Mouse (Mus musculus): ENCODE results near the gene Lekr1. TPM values are rescaled to one million over a fixed set of nuclear protein-coding genes. Genes with fewer than 3 reads are reported as not detected.
A peak's percentile ranks its signal among the peaks of the same experiment; 100 is the strongest.

Gene Lekr1
- total RNA-seq (2021): under 1 TPM; 0.38 to 0.92 TPM
- long read RNA-seq, experiment 1: 0 reads
- long read RNA-seq, experiment 2, partial matches to known transcripts: 0 of 1 reads
- long read RNA-seq, experiment 2, other reads (novel, unspliced or antisense): 0 of 1 reads

GRCm38 (mm10) chr3:65665977-65666766 lies at the start of gene Lekr1:
TSS of gene Lekr1 (plus strand) at chr3:65666228.
- peak; percentile 86 for DNase-seq
- intact Hi-C loops (cut with DNase I; ENCODE audit: low total_unique reads): no loop called here

GRCm38 (mm10) chr3:65617507-65617906 lies 48.5 kb upstream of the Lekr1 start:
- no peak for DNase-seq
- intact Hi-C loops (cut with DNase I; ENCODE audit: low total_unique reads): no loop called here

- intact Hi-C loops (cut with DNase I; ENCODE audit: low total_unique reads): no loop called here
- no peak for DNase-seq
Measured at GRCm38 (mm10) chr3:65619340-65619739, 46.7 kb upstream of the Lekr1 start.

- intact Hi-C loops (cut with DNase I; ENCODE audit: low total_unique reads): no loop called here
- DNase-seq: no peak
Measured at GRCm38 (mm10) chr3:65623057-65623456, 43.0 kb upstream of the Lekr1 start.

- DNase-seq: no peak
- intact Hi-C loops (cut with DNase I; ENCODE audit: low total_unique reads): no loop called here
Measured at GRCm38 (mm10) chr3:65625496-65626289, 40.3 kb upstream of the Lekr1 start.

GRCm38 (mm10) chr3:65626290-65626914 lies 39.6 kb upstream of the Lekr1 start:
- DNase-seq: no peak
- intact Hi-C loops (cut with DNase I; ENCODE audit: low total_unique reads): no loop called here

- no peak for DNase-seq
- intact Hi-C loops (cut with DNase I; ENCODE audit: low total_unique reads): no loop called here
Measured at GRCm38 (mm10) chr3:65627021-65627706, 38.9 kb upstream of the Lekr1 start.

GRCm38 (mm10) chr3:65627707-65628028 lies 38.4 kb upstream of the Lekr1 start:
- no peak for DNase-seq
- intact Hi-C loops (cut with DNase I; ENCODE audit: low total_unique reads): no loop called here

- intact Hi-C loops (cut with DNase I; ENCODE audit: low total_unique reads): no loop called here
- no peak for DNase-seq
Measured at GRCm38 (mm10) chr3:65629565-65630112, 36.4 kb upstream of the Lekr1 start.

- DNase-seq: no peak
- intact Hi-C loops (cut with DNase I; ENCODE audit: low total_unique reads): no loop called here
Measured at GRCm38 (mm10) chr3:65633604-65634003, 32.4 kb upstream of the Lekr1 start.

GRCm38 (mm10) chr3:65635983-65636382 lies 30.0 kb upstream of the Lekr1 start:
- intact Hi-C loops (cut with DNase I; ENCODE audit: low total_unique reads): no loop called here
- DNase-seq: no peak

- intact Hi-C loops (cut with DNase I; ENCODE audit: low total_unique reads): no loop called here
Measured at GRCm38 (mm10) chr3:65637313-65637712, 28.7 kb upstream of the Lekr1 start.

GRCm38 (mm10) chr3:65638896-65639295 lies 27.1 kb upstream of the Lekr1 start:
- DNase-seq: no peak
- intact Hi-C loops (cut with DNase I; ENCODE audit: low total_unique reads): no loop called here

More at GRCm38 (mm10) chr3:65637313-65637712, 28.7 kb upstream of the Lekr1 start:
- no peak for DNase-seq

- intact Hi-C loops (cut with DNase I; ENCODE audit: low total_unique reads): no loop called here
- no peak for DNase-seq
Measured at GRCm38 (mm10) chr3:65639454-65640014, 26.5 kb upstream of the Lekr1 start.

- no peak for DNase-seq
- intact Hi-C loops (cut with DNase I; ENCODE audit: low total_unique reads): no loop called here
Measured at GRCm38 (mm10) chr3:65642959-65643358, 23.1 kb upstream of the Lekr1 start.

- intact Hi-C loops (cut with DNase I; ENCODE audit: low total_unique reads): no loop called here
- no peak for DNase-seq
Measured at GRCm38 (mm10) chr3:65643654-65644053, 22.4 kb upstream of the Lekr1 start.

- intact Hi-C loops (cut with DNase I; ENCODE audit: low total_unique reads): no loop called here
- DNase-seq: no peak
Measured at GRCm38 (mm10) chr3:65647592-65647991, 18.4 kb upstream of the Lekr1 start.

GRCm38 (mm10) chr3:65648913-65649312 lies 17.1 kb upstream of the Lekr1 start:
- intact Hi-C loops (cut with DNase I; ENCODE audit: low total_unique reads): no loop called here
- no peak for DNase-seq

GRCm38 (mm10) chr3:65650156-65650815 lies 15.7 kb upstream of the Lekr1 start:
- DNase-seq: no peak
- intact Hi-C loops (cut with DNase I; ENCODE audit: low total_unique reads): no loop called here
